Mouse (Mus musculus) A20 (cell line): ENCODE data around the gene Zfp975.
"Not testable (repeated sequence)": the region's sequence is repeated elsewhere in the genome, so short reads cannot be mapped to it uniquely, and the experiment has no call there.

ENCODE experiments used
- DNase-seq: peaks from one replicate; pipeline ENCODE4 v3.0.0-alpha.2; 2011; ENCODE audit warnings: low read depth, low spot score

Zfp975 gene

DNA sequence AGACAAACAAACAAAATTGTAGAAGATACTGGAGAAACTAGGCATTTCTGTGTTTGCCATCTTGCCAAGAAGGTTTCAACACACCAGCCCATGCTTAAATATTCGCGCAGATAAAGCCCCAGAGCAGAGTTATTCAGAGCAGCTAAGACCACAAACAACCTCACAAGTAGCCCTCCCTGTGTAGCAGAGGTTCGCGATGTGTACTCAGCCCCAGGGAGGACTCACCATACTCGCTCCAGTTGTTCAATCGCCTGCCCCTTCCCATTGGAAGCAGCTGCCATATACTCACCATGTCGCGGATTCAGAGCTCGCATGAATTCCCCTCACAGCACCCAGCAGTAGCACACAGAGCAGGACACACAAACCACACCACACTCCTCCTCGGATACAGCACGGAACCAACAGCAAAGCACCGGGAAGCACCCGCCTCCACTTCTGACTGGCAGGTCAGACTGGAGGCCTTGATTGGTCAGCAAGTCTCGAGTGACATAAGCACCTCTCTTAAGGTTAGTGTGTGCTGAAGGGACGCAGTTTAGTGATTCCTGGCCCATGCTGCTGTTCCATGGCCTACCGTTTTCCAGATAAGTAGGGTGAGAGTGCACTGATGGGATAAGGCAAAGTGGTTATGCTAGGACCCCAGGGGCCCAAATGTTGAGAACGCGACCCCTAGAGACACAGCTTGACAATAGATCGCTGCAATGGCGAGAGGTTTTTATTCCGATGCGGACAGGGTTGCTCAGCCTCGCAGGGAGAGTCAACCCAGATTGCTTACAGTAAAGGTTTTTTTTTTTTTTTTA, at the start of gene Zfp975:
Zfp975 (minus strand) TSS at position 381 of the 797 bp plus-strand sequence.
- DNase-seq = not testable (repeated sequence)

DNA sequence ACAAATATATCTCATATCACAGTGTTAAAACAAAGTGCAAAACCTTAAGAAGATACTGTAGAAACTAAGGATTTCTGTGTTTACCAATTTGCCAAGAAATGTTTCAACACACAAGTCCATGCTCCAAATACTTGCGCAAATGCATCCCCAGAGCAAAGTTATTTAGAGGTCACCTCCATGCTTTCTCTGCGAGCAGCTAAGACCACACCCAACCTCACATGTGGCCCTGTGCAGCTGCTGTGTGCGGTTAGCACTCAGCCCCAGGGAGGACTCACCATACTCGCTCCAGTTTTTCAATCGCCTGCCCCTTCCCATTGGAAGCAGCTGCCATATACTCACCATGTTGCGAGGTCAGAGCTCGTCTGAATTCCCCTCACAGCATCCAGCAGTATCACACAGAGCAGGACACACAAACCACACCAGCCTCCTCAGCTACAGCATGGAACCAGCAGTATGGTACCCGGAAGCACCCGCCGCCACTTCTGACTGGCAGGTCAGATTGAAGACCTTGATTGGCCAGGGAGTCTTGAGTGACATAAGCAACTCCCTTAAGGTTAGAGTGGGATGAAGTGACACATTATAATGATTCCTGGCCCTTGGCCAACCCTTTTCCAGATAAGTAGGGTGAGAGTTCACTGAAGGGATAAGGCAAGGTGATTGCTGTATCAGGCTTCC, 46.1 kb upstream of the Zfp975 start:
- DNase-seq = no peak

- not testable (repeated sequence) for DNase-seq
These were observed 34.4 kb upstream of the Zfp975 start, which contains the start of gene Gm17067 for GRCm38 (mm10) chr7:42726917-42727316. TSS of gene Gm17067 (minus strand) at chr7:42727017.

DNA sequence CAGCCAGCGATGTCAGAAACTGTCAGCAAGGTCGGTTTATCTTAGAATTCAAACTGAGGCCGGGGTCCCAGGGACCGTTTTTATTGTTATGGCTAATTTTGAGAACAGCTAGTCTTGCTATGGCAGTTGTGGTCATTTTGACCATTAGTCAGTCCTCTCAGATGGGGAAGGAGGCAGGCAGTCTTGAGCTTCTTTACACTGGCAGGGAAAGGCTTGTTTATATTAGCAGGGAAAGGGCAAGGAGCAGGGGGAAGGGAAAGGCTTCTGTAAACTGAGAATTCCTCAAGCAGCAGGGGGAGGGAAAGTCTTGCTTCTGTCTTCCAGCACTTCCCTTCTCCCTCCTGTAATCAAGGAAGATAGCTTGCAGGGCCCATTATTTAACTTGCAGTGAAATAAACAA, 709 bp upstream of the Zfp975 start:
- not testable (repeated sequence) for DNase-seq

DNA sequence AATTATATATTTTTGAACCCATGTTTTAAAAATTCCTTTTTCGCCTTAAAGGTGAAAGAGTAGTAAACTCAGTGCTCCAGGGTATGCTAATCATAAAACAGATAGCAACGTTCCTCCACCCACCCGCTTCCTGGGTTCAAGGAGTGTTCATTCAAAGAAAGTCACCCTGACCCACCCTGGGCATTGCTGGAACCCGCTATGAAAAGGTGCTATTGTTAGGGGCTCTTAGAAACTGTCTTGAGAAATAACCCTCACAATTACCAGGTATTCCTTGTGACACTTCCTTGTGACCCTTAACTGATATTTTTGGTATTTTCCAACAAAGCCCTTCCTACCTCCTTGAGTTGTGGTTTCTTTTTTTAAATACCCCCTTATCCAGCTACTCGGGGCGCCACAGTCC, 12.5 kb downstream of the Zfp975 start:
- DNase-seq = not testable (repeated sequence)

- DNase-seq = not testable (repeated sequence)
These were observed 12.9 kb downstream of the Zfp975 start for GRCm38 (mm10) chr7:42679646-42680045.

GRCm38 (mm10) chr7:42660140-42660539, 32.4 kb downstream of the Zfp975 start:
- DNase-seq = peak; percentile 17

DNA sequence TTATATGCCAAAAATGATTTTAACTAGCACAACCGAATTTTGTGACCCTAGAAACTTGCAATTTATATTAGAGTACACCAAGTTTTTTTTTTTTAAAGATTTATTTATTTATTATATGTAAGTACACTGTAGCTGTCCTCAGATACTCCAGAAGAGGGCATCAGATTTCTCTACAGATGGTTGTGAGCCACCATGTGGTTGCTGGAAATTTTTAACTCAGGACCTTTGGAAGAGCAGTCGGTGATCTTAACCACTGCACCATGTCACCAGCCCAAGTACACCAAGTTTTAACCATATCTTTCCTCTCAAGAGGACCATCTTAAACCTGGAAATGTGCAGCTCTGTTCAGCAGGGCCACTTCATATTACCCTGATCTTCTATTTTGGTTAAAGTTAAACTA, 37.3 kb downstream of the Zfp975 start:
- not testable (repeated sequence) for DNase-seq

DNA sequence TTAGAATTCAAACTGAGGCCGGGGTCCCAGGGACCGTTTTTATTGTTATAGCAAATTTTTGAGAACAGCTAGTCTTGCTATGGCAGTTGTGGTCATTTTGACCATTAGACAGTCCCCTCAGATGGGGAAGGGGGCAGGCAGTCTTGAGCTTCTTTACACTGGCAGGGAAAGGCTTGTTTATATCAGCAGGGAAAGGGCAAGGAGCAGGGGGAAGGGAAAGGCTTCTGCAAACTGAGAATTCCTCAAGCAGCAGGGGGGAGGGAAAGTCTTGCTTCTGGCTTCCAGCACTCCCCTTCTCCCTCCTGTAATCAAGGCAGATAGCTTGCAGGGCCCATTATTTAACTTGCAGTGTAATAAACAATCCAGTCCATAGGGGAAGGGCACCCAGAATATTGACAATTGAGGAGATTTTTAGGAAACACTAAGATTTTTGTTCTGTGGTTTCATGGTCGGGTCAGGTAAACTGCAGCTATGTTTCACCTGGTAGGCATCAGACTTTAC, 49.4 kb downstream of the Zfp975 start:
- not testable (repeated sequence) for DNase-seq

DNA sequence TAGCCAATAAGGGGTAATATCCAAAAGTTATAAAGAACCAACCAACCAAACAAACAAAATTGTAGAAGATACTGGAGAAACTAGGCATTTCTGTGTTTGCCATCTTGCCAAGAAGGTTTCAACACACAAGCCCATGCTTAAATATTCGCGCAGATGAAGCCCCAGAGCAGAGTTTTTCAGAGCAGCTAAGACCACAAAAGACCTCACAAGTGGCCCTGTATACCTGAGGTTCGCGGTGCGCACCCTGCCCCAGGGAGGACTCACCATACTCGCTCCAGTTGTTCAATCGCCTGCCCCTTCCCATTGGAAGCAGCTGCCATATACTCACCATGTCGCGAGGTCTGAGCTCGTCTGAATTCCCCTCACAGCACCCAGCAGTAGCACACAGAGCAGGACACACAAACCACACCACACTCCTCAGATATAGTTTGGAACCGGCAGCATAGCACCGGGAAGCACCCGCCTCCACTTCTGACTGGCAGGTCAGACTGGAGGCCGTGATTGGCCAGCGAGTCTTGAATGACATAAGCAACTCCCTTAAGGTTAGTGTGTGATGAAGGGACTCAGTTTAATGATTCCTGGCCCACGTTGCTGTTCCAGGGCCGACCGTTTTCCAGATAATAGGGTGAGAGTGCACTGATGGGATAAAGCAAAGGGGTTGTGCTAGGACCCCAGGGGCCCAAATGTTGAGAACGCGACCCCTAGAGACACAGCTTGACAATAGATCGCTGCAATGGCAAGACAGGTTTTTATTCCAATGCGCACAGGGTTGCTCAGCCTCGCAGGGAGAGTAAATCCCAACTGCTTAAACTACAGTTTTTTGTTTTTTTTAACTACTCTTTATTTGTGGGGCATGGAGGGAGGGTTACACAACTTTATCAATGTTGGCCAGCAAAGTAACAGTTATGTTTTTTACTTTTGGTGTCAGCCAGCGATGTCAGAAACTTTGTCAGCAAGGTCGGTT, 50.1 kb downstream of the Zfp975 start, which contains the start of gene Zfp976:
Zfp976 (minus strand) TSS at position 437 of the 964 bp plus-strand sequence.
- not testable (repeated sequence) for DNase-seq

DNA sequence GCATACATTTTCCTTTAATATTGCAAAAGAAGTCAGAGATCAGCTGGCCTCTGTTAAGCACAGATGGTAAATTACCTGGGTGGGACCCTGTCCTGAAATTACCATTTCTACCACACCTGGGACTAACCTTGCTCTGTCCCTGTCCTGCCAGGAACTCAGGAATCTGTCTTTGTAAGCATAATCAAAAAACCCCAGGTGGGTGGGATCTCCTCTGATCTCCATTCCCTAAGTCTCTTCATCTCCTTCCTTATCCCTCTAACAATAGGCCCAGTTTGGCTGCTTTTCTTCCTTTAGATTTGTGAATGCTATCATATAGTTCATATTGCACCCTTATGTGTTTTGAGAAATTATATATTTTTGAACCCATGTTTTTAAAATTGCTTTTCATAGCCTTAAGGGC, 61.5 kb downstream of the Zfp975 start:
- not testable (repeated sequence) for DNase-seq
